Mouse (Mus musculus) heart, embryonic 11.5 days (tissue): ENCODE results near the gene Bcar3. TPM values are rescaled to one million over a fixed set of nuclear protein-coding genes. Genes with fewer than 3 reads are reported as not detected.

Experiments used
- ATAC-seq: fragments of 200-750 bp; cut with Nextera tagmentation; replicated peaks from 2 replicates; pipeline ENCODE4 v1.8.0; 2017; ENCODE audit warnings: moderate library complexity; ENCODE audit not compliant: insufficient number of reproducible peaks, low FRiP score, low TSS enrichment
- H3K27ac ChIP-seq: fragments of 300-500 bp; sonication (generic); 2 replicates; pipeline ENCODE4 v1.5.1; 2014; ENCODE audit warnings: mild to moderate bottlenecking, low read depth, low read length
- H3K27me3 ChIP-seq: fragments of 300-500 bp; sonication (generic); 2 replicates; pipeline ENCODE4 v1.6.1; 2014; ENCODE audit warnings: mild to moderate bottlenecking, low read length, mixed read lengths; ENCODE audit not compliant: control insufficient read depth, insufficient read depth
- H3K36me3 ChIP-seq: fragments of 300-500 bp; sonication (generic); 2 replicates; pipeline ENCODE4 v1.6.1; 2014; ENCODE audit warnings: mild to moderate bottlenecking, low read length, moderate library complexity, mixed read lengths; ENCODE audit not compliant: control insufficient read depth, insufficient read depth
- H3K4me1 ChIP-seq: fragments of 300-500 bp; sonication (generic); 2 replicates; pipeline ENCODE4 v1.6.1; 2014; ENCODE audit warnings: low read length; ENCODE audit not compliant: control insufficient read depth, insufficient read depth
- H3K4me2 ChIP-seq: fragments of 300-500 bp; sonication (generic); 2 replicates; pipeline ENCODE4 v1.6.1; 2014; ENCODE audit warnings: mild to moderate bottlenecking, moderate library complexity
- H3K4me3 ChIP-seq: fragments of 300-500 bp; sonication (generic); 2 replicates; pipeline ENCODE4 v1.5.1; 2014; ENCODE audit warnings: low read depth, low read length
- H3K9ac ChIP-seq: fragments of 300-500 bp; sonication (generic); 2 replicates; pipeline ENCODE4 v1.6.1; 2014; ENCODE audit warnings: mild to moderate bottlenecking, low read depth, low read length, moderate library complexity
- H3K9me3 ChIP-seq: fragments of 300-500 bp; sonication (generic); replicated peaks from 2 replicates; pipeline ENCODE4 v1.6.1; 2016; ENCODE audit warnings: low read length; ENCODE audit not compliant: control insufficient read depth
- WGBS: fragments of 180-500 bp; shearing (Covaris S2); extraction: QIAGEN DNeasy Blood & Tissue Kit; methylation state at CpG from one replicate; pipeline ENCODE4 v1.1.7; 2014; ENCODE audit not compliant: insufficient replicate concordance; 5-methylcytosine and 5-hydroxymethylcytosine counted together
- polyA plus RNA-seq: library from polyadenylated mRNA; unstranded; fragments of >200 nt; fragmentation: Nextera tagmentation; extraction: Ambion mirVana; gene quantifications from 2 replicates; pipeline ENCODE4 v1.2.1, GENCODE M21; 2014

The Bcar3 gene
- polyA plus RNA-seq, 1 experiment from 2014 or later = 6.4 TPM

- H3K27ac ChIP-seq = no peak overlapping the region
- WGBS = 85% methylated on average over 11 of the region's 11 CpGs
- no peak for ATAC-seq
Observed at GRCm38 (mm10) chr3:122461512-122461881, 167.6 kb downstream of the Bcar3 start.

DNA sequence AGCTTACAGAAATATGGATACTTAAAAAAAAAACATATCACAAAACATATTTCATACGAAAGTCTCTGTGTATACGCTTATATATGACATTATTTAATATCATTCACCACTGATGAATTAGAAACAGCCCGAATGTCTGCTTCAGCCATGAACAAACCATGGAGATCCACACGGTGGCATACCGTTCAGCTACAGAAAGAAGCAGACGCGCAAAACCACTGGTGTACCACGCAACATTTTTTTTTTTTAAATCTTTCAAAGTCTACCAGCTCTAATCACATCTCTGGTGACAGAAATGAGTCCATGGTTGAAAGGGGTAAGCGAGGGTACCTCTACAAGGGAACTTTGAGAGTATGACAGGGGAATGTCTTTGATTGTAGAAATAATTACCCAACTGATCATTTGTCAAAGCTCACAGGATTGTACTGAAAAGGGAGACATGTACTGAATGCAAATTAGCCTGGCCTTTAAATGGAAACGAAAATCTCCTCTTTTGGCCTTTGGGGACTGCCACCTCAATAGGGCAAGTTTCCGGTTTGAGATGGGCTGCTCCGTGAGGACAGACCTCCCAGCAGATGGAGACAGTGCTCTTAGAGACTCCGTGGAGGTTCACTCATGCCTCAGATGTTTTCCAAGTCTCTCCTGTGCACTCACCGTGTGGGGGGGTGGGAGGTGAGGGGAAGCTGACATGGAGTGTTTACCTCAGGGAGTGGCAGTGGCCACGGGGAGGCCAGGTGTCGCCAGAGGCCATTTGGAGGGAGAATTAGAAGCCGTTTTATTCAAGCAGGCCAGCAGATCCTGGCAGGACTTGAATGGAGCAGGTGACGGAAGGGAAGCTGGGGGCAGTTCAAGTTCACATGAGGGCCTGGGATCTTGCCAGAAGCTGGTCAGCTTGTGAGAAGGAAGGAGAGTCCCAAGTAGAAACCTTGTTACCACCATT lies 168.3 kb downstream of the Bcar3 start:
- Histone ChIP-seq H3K27me3 (peaks cover 27% of the 10 kb centered on the region), H3K27ac (no peak overlapping the region), H3K9me3 (no peaks in the 10 kb centered on the region), H3K36me3 (no peaks in the 10 kb centered on the region), H3K9ac (no peak overlapping the region), H3K4me2 (no peak overlapping the region), H3K4me1 (peaks cover 10% of the 10 kb centered on the region; the same call in 1 of the 2 replicates), H3K4me3 (no peak overlapping the region)
- 59% methylated on average over 18 of the region's 18 CpGs for WGBS
- ATAC-seq = no peak

More at GRCm38 (mm10) chr3:122461512-122461881, 167.6 kb downstream of the Bcar3 start:
- Histone ChIP-seq H3K4me3 (no peak overlapping the region), H3K9ac (no peak overlapping the region), H3K27me3 (peaks cover 25% of the 10 kb centered on the region), H3K4me1 (peaks cover 10% of the 10 kb centered on the region; the same call in 1 of the 2 replicates), H3K9me3 (no peaks in the 10 kb centered on the region), H3K4me2 (no peak overlapping the region), H3K36me3 (no peaks in the 10 kb centered on the region)

DNA sequence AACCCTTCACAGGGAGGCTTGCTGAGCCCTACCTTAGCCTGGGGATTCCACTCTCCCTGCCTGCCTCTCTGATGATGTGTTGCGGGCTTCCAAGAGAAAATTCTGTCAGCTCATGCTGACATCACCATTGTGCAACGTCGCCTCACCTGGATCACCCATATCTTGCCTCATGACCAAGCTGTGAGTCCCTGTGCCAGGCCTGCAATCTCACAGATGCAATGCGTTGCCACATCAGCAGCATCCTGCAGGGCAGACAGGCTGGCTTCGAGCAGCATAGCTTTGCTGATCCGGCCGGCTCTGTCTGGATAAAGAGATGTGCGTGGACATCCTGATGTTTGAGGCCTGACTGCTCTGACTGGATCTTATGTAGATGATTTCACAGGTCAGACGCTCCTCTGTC lies 169.2 kb downstream of the Bcar3 start:
- Histone ChIP-seq H3K27ac (no peak overlapping the region), H3K4me1 (peaks cover 10% of the 10 kb centered on the region; the same call in 1 of the 2 replicates), H3K4me2 (no peak overlapping the region), H3K9ac (no peak overlapping the region), H3K4me3 (no peak overlapping the region), H3K9me3 (no peaks in the 10 kb centered on the region), H3K36me3 (no peaks in the 10 kb centered on the region), H3K27me3 (peaks cover 35% of the 10 kb centered on the region)
- no peak for ATAC-seq
- WGBS = 83% methylated on average over 9 of the region's 9 CpGs

- no peak for ATAC-seq
- H3K36me3 ChIP-seq = no peaks in the 10 kb centered on the region
- no peak overlapping the region for H3K4me3 ChIP-seq
- no peak overlapping the region for H3K9ac ChIP-seq
- no peak overlapping the region for H3K4me2 ChIP-seq
- peaks cover 41% of the 10 kb centered on the region for H3K27me3 ChIP-seq
- WGBS = 41% methylated on average over 9 of the region's 9 CpGs
- H3K27ac ChIP-seq = no peak overlapping the region
- H3K9me3 ChIP-seq = no peaks in the 10 kb centered on the region
- peaks cover 5% of the 10 kb centered on the region; the same call in 1 of the 2 replicates for H3K4me1 ChIP-seq
Observed at GRCm38 (mm10) chr3:122466100-122466730, 172.3 kb downstream of the Bcar3 start.

- Histone ChIP-seq H3K4me2 (no peak overlapping the region), H3K4me1 (no peaks in the 10 kb centered on the region), H3K9ac (no peak overlapping the region), H3K4me3 (no peak overlapping the region), H3K9me3 (no peaks in the 10 kb centered on the region), H3K36me3 (no peaks in the 10 kb centered on the region), H3K27me3 (peaks cover 56% of the 10 kb centered on the region), H3K27ac (no peak overlapping the region)
- no peak for ATAC-seq
- 77% methylated on average over 2 of the region's 2 CpGs for WGBS
Observed at GRCm38 (mm10) chr3:122467977-122468376, 174.0 kb downstream of the Bcar3 start.

- no peaks in the 10 kb centered on the region for H3K36me3 ChIP-seq
- no peak overlapping the region for H3K9ac ChIP-seq
- no peaks in the 10 kb centered on the region for H3K9me3 ChIP-seq
- H3K27me3 ChIP-seq = peaks cover 45% of the 10 kb centered on the region
- H3K27ac ChIP-seq = no peak overlapping the region
- H3K4me1 ChIP-seq = peaks cover 15% of the 10 kb centered on the region; the same call in 1 of the 2 replicates
- no peak overlapping the region for H3K4me3 ChIP-seq
- WGBS = 79% methylated on average over 14 of the region's 14 CpGs
- no peak overlapping the region for H3K4me2 ChIP-seq
- no peak for ATAC-seq
Observed at GRCm38 (mm10) chr3:122470326-122471016, 176.5 kb downstream of the Bcar3 start.

GRCm38 (mm10) chr3:122471017-122471721 lies 177.2 kb downstream of the Bcar3 start:
- ATAC-seq = no peak
- H3K4me3 ChIP-seq = no peak overlapping the region
- peaks cover 46% of the 10 kb centered on the region for H3K27me3 ChIP-seq
- no peaks in the 10 kb centered on the region for H3K9me3 ChIP-seq
- WGBS = 49% methylated on average over 12 of the region's 12 CpGs
- H3K9ac ChIP-seq = no peak overlapping the region
- H3K4me1 ChIP-seq = peaks cover 15% of the 10 kb centered on the region; the same call in 1 of the 2 replicates
- no peak overlapping the region for H3K4me2 ChIP-seq
- H3K27ac ChIP-seq = no peak overlapping the region
- no peaks in the 10 kb centered on the region for H3K36me3 ChIP-seq

GRCm38 (mm10) chr3:122472412-122472811 lies 178.5 kb downstream of the Bcar3 start:
- no peaks in the 10 kb centered on the region for H3K36me3 ChIP-seq
- H3K4me2 ChIP-seq = no peak overlapping the region
- no peaks in the 10 kb centered on the region for H3K9me3 ChIP-seq
- 79% methylated on average over 11 of the region's 11 CpGs for WGBS
- no peak overlapping the region for H3K9ac ChIP-seq
- H3K27ac ChIP-seq = no peak overlapping the region
- H3K4me3 ChIP-seq = no peak overlapping the region
- H3K27me3 ChIP-seq = peaks cover 53% of the 10 kb centered on the region
- H3K4me1 ChIP-seq = peaks cover 15% of the 10 kb centered on the region; the same call in 1 of the 2 replicates
- no peak for ATAC-seq
